Mouse (Mus musculus) cortical plate, adult 2 months (tissue): Measurements from ENCODE around the gene Cyp2d22.

Experiments used
- CTCF ChIP-seq: fragments of 200-500 bp; IDR thresholded peaks from 2 replicates; pipeline ENCODE4 v1.5.1; 2011; ENCODE audit warnings: mild to moderate bottlenecking, control low read depth, low read length; ENCODE audit not compliant: insufficient read depth; ENCODE audit errors: extremely low read depth
- POLR2A ChIP-seq: fragments of 200-500 bp; IDR thresholded peaks from 2 replicates; pipeline ENCODE4 v1.6.1; 2011; ENCODE audit warnings: mild to moderate bottlenecking, low read length, control low read depth; ENCODE audit not compliant: insufficient read depth; ENCODE audit errors: extremely low read depth

GRCm38 (mm10) chr15:82379511-82379870 is 569 bp downstream of the Cyp2d22 start:
- TF ChIP-seq CTCF (no peak), POLR2A (no peak)
